Mouse (Mus musculus): ENCODE measurements around the gene Serpinb6e.

Gene Serpinb6e

GRCm38 (mm10) chr13:33843308-33843707, at the start of gene Serpinb6e:
Gene Serpinb6e, minus strand, starts transcription at chr13:33843408.
- no peak for DNase-seq (ENCODE audit: low spot score)

- no peak for DNase-seq (ENCODE audit: low spot score)
Measured at GRCm38 (mm10) chr13:33830751-33831150, 12.5 kb downstream of the Serpinb6e start.

GRCm38 (mm10) chr13:33823421-33823820, 19.8 kb downstream of the Serpinb6e start:
- DNase-seq (ENCODE audit: low spot score) = no peak

- DNase-seq (ENCODE audit: low spot score) = no peak
Measured at GRCm38 (mm10) chr13:33821490-33822143, 21.6 kb downstream of the Serpinb6e start.
